Mouse (Mus musculus) small intestine, adult 2 months (tissue): ENCODE measurements around the gene Actr3b.

Experiments
- CTCF ChIP-seq: fragments of 200-500 bp; IDR thresholded peaks from 2 replicates; pipeline ENCODE4 v1.5.1; 2012; ENCODE audit warnings: low read depth, mild to moderate bottlenecking, control low read depth, inconsistent platforms, low read length, moderate library complexity, mixed read lengths; ENCODE audit not compliant: insufficient replicate concordance, insufficient read length; ENCODE audit errors: extremely low read depth
- POLR2A ChIP-seq: fragments of 200-500 bp; IDR thresholded peaks from 2 replicates; pipeline ENCODE4 v1.6.1; 2012; ENCODE audit warnings: low read depth, mild to moderate bottlenecking, control low read depth, inconsistent platforms, low read length, moderate library complexity

GRCm38 (mm10) chr5:25846558-25846957, 86.8 kb downstream of the Actr3b start:
- TF ChIP-seq CTCF: no peak
- TF ChIP-seq POLR2A: no peak
